Mouse (Mus musculus) right cerebral cortex, postnatal 10 days (tissue): ENCODE results near the gene Gm6763.
"Not testable (repeated sequence)": the region's sequence is repeated elsewhere in the genome, so short reads cannot be mapped to it uniquely, and the experiment has no call there.

Experiments used
- DNase-seq, 2 experiments: peaks; one replicate each; pipeline ENCODE4 v3.0.0; 2021; ENCODE audit warnings: low spot score in 2 of 2

The Gm6763 gene

GRCm38 (mm10) chr10:104151197-104151596 is at the start of gene Gm6763:
TSS of gene Gm6763 (plus strand) at chr10:104151497.
- not testable (repeated sequence) for DNase-seq

- no peak for DNase-seq
Measured at GRCm38 (mm10) chr10:104110044-104110443, 41.3 kb upstream of the Gm6763 start.

- no peak for DNase-seq
Measured at GRCm38 (mm10) chr10:104118312-104118711, 33.0 kb upstream of the Gm6763 start.

- not testable (repeated sequence) for DNase-seq
Measured at GRCm38 (mm10) chr10:104142687-104143086, 8.6 kb upstream of the Gm6763 start, which contains the start of gene Gm21293. TSS of gene Gm21293 (plus strand) at chr10:104142987.

- DNase-seq = not testable (repeated sequence)
Measured at GRCm38 (mm10) chr10:104159706-104160105, 8.4 kb downstream of the Gm6763 start, which contains the start of gene Gm8764. TSS of gene Gm8764 (plus strand) at chr10:104160006.

GRCm38 (mm10) chr10:104168215-104168614 is 16.9 kb downstream of the Gm6763 start, which contains the start of gene Gm21304:
TSS of gene Gm21304 (plus strand) at chr10:104168515.
- not testable (repeated sequence) for DNase-seq

- not testable (repeated sequence) for DNase-seq
Measured at GRCm38 (mm10) chr10:104176724-104177123, 25.4 kb downstream of the Gm6763 start, which contains the start of gene Gm21312. TSS of gene Gm21312 (plus strand) at chr10:104177024.

GRCm38 (mm10) chr10:104185233-104185632 is 33.9 kb downstream of the Gm6763 start, which contains the start of gene Gm20765:
TSS of gene Gm20765 (plus strand) at chr10:104185533.
- not testable (repeated sequence) for DNase-seq

GRCm38 (mm10) chr10:104193742-104194141 is 42.4 kb downstream of the Gm6763 start, which contains the start of gene Gm4340:
TSS of gene Gm4340 (plus strand) at chr10:104194042.
- DNase-seq = not testable (repeated sequence)
